Mouse (Mus musculus) ES-E14 (cell line): ENCODE measurements around the gene Nkpd1.

ENCODE experiments used
- CHD2 ChIP-seq: IDR thresholded peaks from 2 replicates; pipeline ENCODE4 v1.6.1; 2014; ENCODE audit warnings: mild to moderate bottlenecking, low read depth, low read length, inconsistent platforms
- HCFC1 ChIP-seq: IDR thresholded peaks from 2 replicates; pipeline ENCODE4 v1.6.1; 2012; ENCODE audit warnings: low read length, inconsistent platforms, borderline replicate concordance; ENCODE audit not compliant: insufficient read depth
- MAFK ChIP-seq: IDR thresholded peaks from 2 replicates; pipeline ENCODE4 v1.6.1; 2014; ENCODE audit warnings: mild to moderate bottlenecking, low read depth, low read length, inconsistent platforms; ENCODE audit not compliant: insufficient read depth
- ZC3H11A ChIP-seq: IDR thresholded peaks from 2 replicates; pipeline ENCODE4 v1.6.1; 2012; ENCODE audit warnings: low read depth, mild to moderate bottlenecking, inconsistent platforms, low read length, borderline replicate concordance
- ZNF384 ChIP-seq: IDR thresholded peaks from 2 replicates; pipeline ENCODE4 v1.6.1; 2012; ENCODE audit warnings: low read depth, low read length, inconsistent platforms

- no peak for TF ChIP-seq HCFC1
- TF ChIP-seq ZNF384, result no peak
- no peak for TF ChIP-seq CHD2
- TF ChIP-seq MAFK, result no peak
- TF ChIP-seq ZC3H11A, result no peak
Measured at GRCm38 (mm10) chr7:19524420-19525104, 6.9 kb downstream of the Nkpd1 start.
